Mouse (Mus musculus) thymus, adult 2 months (tissue): Measurements from ENCODE around the gene 1700001O22Rik. TPM values are rescaled to one million over a fixed set of nuclear protein-coding genes. Genes with fewer than 3 reads are reported as not detected.
A peak's percentile ranks its signal among the peaks of the same experiment; 100 is the strongest.

Experiments used
- DNase-seq: peaks from one replicate; pipeline ENCODE4 v3.0.0; 2021
- H3K27ac ChIP-seq: fragments of 200-500 bp; 2 replicates; pipeline ENCODE4 v1.5.1; 2012; ENCODE audit warnings: low read length, control low read depth; ENCODE audit not compliant: control insufficient read depth, insufficient read depth
- H3K27me3 ChIP-seq: fragments of 200-500 bp; 2 replicates; pipeline ENCODE4 v1.6.1; 2012; ENCODE audit warnings: mild to moderate bottlenecking, low read length, moderate library complexity, mixed read lengths; ENCODE audit not compliant: control insufficient read depth, insufficient read depth
- H3K36me3 ChIP-seq: fragments of 200-500 bp; 2 replicates; pipeline ENCODE4 v1.6.1; 2012; ENCODE audit warnings: mild to moderate bottlenecking, low read length, moderate library complexity; ENCODE audit not compliant: control insufficient read depth, insufficient read depth
- H3K4me1 ChIP-seq: fragments of 200-500 bp; replicated peaks from 2 replicates; pipeline ENCODE4 v1.6.1; 2012; ENCODE audit warnings: low read length; ENCODE audit not compliant: control insufficient read depth, insufficient read depth
- H3K4me3 ChIP-seq: fragments of 200-500 bp; 2 replicates; pipeline ENCODE4 v1.5.1; 2012; ENCODE audit warnings: mild to moderate bottlenecking, low read length, control low read depth, moderate library complexity; ENCODE audit not compliant: control insufficient read depth, insufficient read depth
- CTCF ChIP-seq: fragments of 200-500 bp; IDR thresholded peaks from 2 replicates; pipeline ENCODE4 v1.5.1; 2012; ENCODE audit warnings: mild to moderate bottlenecking, control low read depth, low read length, moderate library complexity, borderline replicate concordance; ENCODE audit not compliant: control insufficient read depth, poor library complexity, insufficient read depth; ENCODE audit errors: extremely low read depth
- POLR2A ChIP-seq: fragments of 200-500 bp; IDR thresholded peaks from 2 replicates; pipeline ENCODE4 v1.6.1; 2012; ENCODE audit warnings: mild to moderate bottlenecking, low read length, control low read depth, moderate library complexity; ENCODE audit not compliant: control insufficient read depth, poor library complexity, insufficient read depth; ENCODE audit errors: extremely low read depth
- WGBS: fragments of 180-500 bp; shearing (Covaris S2); methylation state at CpG from one replicate; pipeline ENCODE4 v1.1.7; 2018; 5-methylcytosine and 5-hydroxymethylcytosine counted together
- polyA plus RNA-seq: library from polyadenylated mRNA; depleted of rRNA; stranded (reverse); fragments of >200 nt; gene quantifications from 2 replicates; pipeline ENCODE4 v1.2.3, GENCODE M21; 2012

1700001O22Rik gene
- polyA plus RNA-seq, 1 experiment = 4.0 TPM

DNA sequence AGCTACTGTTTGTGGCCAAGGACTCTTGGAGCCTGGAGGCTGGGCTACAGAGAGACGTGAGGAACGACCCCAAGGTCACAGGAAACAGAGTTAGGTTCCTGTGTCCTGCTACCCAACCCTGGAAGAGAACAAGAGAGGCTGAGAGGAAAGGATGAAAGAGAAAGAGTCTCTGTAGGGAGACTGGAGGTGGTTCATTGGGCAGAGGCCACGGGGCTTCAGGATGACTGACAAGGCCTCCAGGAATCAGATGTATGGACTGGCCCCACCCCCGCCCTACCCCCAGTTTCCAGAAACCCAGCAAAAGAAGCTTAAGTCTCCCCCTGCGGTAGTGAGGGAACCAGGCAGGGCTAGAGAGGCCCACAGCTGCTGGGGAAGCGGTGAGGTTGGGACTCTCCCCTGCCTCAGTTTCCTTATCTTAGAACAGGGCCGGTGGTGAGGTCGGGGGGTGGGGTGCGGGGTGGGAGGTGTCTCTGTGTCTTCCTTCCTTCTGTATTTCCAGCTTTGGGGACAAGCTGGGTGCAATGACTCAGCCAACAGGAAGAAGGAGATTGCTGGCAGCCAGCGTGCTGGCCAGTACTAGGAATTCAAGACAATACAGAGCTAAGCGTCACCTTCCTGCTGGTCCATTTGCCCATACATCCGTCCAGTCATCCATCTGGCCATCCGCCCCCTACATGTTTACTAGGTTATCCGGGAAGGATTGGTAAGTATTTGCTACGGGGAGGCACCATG lies 30.7 kb downstream of the 1700001O22Rik start:
- H3K27me3 ChIP-seq = peaks cover 17% of the 10 kb centered on the region; the same call in 1 of the 2 replicates
- DNase-seq = no peak
- H3K27ac ChIP-seq = no peak overlapping the region
- 40% methylated on average over 15 of the region's 15 CpGs for WGBS
- no peak overlapping the region for H3K4me3 ChIP-seq
- TF ChIP-seq POLR2A = no peak
- no peak for TF ChIP-seq CTCF
- H3K4me1 ChIP-seq = peaks cover 10% of the 10 kb centered on the region; the same call in 1 of the 2 replicates
- no peaks in the 10 kb centered on the region for H3K36me3 ChIP-seq

DNA sequence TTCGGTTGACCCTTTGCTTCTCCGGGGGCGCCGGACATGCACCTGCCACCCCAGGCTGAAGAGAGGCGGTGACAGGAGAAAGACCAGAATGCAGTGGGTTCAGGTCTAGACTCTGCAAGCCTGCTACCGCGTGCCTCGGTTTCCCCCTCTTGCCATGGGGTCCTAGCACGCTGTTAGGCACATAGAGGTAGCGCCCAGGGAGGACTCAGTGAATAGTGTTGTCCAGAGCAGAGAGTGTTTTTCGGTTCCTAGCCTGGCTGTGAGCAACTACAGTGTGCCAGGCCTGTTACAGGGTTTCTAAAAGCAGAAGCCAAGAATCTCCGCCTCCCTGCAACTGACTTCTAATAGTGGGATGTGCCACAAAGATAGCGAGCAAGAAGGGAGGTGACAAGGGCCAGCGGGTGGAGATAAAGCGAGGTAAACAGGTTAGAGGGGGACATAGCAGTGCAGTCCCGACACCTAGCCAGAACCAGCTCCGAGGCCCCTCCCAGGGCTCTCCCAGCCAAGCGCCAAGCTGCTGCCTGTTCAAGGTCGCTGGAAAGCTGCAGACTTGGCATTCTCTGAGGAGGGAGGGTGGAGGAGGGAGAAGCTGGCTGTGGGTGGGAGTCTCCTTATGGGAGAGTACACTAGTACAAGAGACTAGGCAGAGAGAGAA lies 31.5 kb downstream of the 1700001O22Rik start:
- H3K4me3 ChIP-seq = peak overlapping the region; percentile 11
- no peak overlapping the region for H3K27ac ChIP-seq
- TF ChIP-seq POLR2A = no peak
- no peak for TF ChIP-seq CTCF
- H3K27me3 ChIP-seq = peaks cover 17% of the 10 kb centered on the region; the same call in 1 of the 2 replicates
- no peaks in the 10 kb centered on the region for H3K36me3 ChIP-seq
- no peak for DNase-seq
- WGBS = 5% methylated on average over 19 of the region's 19 CpGs
- H3K4me1 ChIP-seq = peaks cover 10% of the 10 kb centered on the region; the same call in 1 of the 2 replicates

DNA sequence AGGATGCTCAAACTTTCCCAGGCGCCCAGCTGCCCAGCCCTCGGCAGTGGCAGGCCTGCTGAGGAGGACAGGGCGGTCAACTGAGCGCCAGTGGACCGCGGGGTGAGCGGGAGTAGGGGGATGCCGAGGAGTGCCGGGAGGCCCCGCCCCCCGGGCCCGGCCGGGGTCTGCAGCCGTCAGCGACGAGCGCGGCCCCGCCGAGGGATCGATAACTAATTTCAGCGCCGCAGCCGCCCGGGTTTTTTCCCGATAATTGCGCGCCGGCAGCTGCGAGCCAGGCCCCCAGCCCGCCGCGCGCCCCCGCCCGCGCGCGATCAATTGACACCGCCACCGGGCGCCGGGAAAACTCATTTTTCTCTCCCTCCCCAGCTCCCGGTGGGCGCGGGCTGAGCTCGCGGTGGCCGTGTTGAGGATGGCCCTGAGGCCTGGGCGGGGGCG lies 32.1 kb downstream of the 1700001O22Rik start:
- Histone ChIP-seq H3K4me1 (peaks cover 10% of the 10 kb centered on the region; the same call in 1 of the 2 replicates), H3K27ac (no peak overlapping the region), H3K27me3 (peaks cover 17% of the 10 kb centered on the region; the same call in 1 of the 2 replicates), H3K4me3 (peak overlapping the region; percentile 11), H3K36me3 (no peaks in the 10 kb centered on the region)
- no peak for DNase-seq
- 2% methylated on average over 50 of the region's 51 CpGs for WGBS
- TF ChIP-seq CTCF (no peak), POLR2A (no peak)

DNA sequence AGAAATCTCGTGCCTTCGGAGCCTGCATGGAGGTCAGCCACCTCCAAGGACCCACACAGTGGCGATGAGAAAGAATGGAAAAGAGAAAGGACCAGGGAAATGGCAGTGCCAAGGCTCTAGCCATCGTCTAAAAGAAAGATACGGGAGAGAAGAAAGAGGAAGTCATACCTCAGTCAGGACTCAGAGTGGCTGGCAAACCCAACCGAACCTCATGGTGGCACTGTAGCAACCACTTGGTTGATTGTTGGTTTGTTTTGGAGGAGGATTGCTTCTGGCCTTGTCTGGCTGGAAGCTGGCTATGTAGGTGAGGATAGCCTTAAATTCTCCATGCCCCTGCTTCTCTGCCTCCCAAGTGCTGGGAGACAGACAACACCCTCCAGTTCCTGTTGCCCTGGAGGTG lies 34.3 kb downstream of the 1700001O22Rik start:
- TF ChIP-seq CTCF (no peak), POLR2A (no peak)
- 30% methylated on average over 6 of the region's 6 CpGs for WGBS
- Histone ChIP-seq H3K27me3 (peaks cover 17% of the 10 kb centered on the region; the same call in 1 of the 2 replicates), H3K4me1 (peaks cover 10% of the 10 kb centered on the region; the same call in 1 of the 2 replicates), H3K27ac (no peak overlapping the region), H3K4me3 (no peak overlapping the region), H3K36me3 (no peaks in the 10 kb centered on the region)
- DNase-seq = peak; percentile 11

DNA sequence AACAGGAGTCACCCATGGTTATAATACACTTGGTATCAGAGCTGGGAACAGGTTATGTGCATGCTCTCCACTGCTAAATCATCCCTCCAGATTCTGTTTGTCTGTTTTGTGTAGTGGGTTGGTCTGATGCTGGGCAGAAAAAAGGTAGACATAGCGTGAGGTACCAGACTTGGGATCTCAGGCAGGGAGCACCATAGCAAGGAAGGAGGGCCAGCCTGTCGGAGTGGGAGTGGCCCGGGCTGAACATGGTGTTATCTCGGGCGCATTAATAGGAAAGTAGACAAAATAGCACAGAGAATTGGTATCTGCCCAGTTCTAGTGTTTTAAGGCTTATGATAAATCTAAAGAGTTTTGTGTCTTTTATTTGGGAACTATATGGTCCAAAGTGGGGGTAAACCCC lies 34.9 kb downstream of the 1700001O22Rik start:
- TF ChIP-seq CTCF = no peak
- TF ChIP-seq POLR2A = no peak
- peaks cover 10% of the 10 kb centered on the region; the same call in 1 of the 2 replicates for H3K4me1 ChIP-seq
- 90% methylated on average over 5 of the region's 5 CpGs for WGBS
- no peaks in the 10 kb centered on the region for H3K36me3 ChIP-seq
- no peak for DNase-seq
- peaks cover 17% of the 10 kb centered on the region; the same call in 1 of the 2 replicates for H3K27me3 ChIP-seq
- H3K4me3 ChIP-seq = no peak overlapping the region
- H3K27ac ChIP-seq = no peak overlapping the region

DNA sequence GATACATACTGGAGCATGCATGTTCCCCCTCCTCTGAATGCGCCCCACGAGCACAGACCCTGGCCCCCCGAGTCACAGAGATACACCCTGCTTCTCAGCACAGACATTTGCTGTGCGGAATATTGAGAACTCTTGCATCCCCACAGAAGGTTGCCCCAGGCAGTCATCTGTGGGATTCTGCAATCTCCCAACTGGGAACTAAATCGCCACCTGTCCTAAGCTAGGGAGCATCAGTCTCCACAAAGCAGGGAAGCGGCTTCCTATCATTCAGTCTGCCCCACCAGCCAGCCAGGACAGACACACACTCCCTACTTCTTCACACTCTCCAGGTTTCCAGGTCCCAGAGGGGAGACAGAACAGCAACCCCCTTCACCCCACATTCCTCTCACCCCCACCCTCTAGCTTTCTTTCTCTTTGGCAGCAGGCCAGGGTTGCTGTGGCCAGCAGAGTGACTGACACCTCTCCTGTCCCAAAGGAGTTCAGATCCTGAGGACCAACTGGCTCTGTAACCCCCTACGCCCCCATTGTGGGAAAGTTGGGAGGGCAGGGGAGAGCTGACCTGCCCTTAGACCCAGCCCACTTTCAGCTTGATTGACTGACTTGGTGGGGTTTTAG lies 35.7 kb downstream of the 1700001O22Rik start:
- DNase-seq = no peak
- 92% methylated on average over 7 of the region's 7 CpGs for WGBS
- TF ChIP-seq POLR2A (no peak), CTCF (no peak)
- Histone ChIP-seq H3K4me3 (no peak overlapping the region), H3K36me3 (no peaks in the 10 kb centered on the region), H3K27me3 (peaks cover 17% of the 10 kb centered on the region; the same call in 1 of the 2 replicates), H3K4me1 (peaks cover 10% of the 10 kb centered on the region; the same call in 1 of the 2 replicates), H3K27ac (no peak overlapping the region)
